Mouse (Mus musculus): ENCODE measurements around the gene Hectd1.

Gene Hectd1

DNA sequence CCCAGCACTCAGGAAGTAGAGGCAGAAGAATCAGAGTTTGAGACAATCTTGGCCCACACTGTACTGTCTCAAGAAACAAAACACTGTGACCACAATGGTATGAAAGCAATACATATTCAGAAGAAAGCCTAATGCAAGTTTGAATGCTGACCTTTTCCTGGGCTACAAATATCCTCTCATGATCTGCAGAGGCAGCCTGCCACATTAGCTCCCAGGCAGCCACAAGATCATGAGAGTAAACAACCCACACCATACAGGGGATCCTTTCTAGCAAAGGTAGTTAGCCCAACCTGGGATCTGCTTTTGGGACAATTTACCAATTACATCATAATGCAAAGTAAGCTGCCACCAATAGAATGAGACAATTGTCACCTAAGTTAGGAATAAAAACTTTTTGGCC lies 18.8 kb downstream of the Hectd1 start:
- no peak for ATAC-seq (ENCODE audit: insufficient number of reproducible peaks, low FRiP score, low TSS enrichment)

DNA sequence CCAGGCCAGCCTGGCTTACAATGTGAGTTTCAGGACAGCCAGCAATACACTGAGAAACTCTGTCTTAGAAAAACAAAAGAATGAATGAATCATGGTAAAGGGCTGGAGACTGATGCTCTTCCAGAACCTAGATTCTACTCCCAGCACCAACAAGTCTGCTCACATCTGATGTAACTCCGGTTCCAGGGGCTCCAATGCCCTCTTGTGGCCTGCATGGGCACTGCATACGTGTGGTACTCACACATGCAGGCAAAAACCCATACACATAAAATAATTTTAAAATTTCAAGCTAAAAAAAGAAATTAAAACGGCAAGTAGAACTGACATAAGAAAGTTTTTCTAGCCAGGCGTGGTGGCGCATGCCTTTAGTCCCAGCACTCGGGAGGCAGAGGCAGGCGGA lies 44.5 kb downstream of the Hectd1 start:
- no peak for ATAC-seq (ENCODE audit: insufficient number of reproducible peaks, low FRiP score, low TSS enrichment)

DNA sequence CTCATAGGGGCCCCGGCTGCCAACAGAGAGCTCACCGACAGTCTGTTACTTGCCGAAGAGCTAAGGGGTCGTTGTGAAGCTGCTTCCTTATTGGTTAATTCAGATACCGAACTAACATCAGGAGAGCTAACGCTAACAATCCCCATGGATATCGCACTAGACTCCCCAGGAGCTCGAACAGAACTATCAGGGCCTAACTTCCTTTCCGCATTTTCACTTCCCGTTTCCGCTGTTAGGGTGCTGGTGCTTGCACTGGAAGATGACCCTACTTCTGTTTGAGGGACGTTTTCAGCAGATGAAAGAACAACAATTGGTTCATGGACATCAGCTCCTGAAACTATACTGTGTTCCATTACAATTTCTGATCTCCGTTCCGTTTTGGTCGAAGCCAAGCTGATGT lies 60.6 kb downstream of the Hectd1 start:
- no peak for ATAC-seq (ENCODE audit: insufficient number of reproducible peaks, low FRiP score, low TSS enrichment)

- no peak for ATAC-seq (ENCODE audit: insufficient number of reproducible peaks, low FRiP score, low TSS enrichment)
Observed at GRCm38 (mm10) chr12:51767454-51767853, 61.9 kb downstream of the Hectd1 start.

DNA sequence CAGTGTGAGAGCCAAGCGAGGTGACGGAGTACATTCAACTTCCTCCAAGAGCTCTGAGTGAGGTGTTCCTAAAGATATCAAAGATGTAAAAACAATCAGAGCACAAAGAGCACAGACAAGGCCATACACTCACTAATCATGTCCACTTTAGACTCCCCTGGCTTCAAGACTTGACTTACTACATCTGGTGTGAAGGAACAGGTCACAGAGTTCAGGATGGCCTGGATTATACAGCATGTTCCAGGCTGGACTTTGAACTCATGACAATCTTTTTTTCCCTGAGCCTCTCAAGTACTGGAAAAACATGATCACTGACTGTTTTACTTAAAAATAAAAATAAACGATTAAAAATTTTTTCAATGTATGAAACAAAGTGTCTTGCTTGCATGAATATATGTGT lies 70.0 kb downstream of the Hectd1 start:
- ATAC-seq (ENCODE audit: insufficient number of reproducible peaks, low FRiP score, low TSS enrichment): no peak

- no peak for ATAC-seq (ENCODE audit: insufficient number of reproducible peaks, low FRiP score, low TSS enrichment)
Observed at GRCm38 (mm10) chr12:51756599-51756961, 72.8 kb downstream of the Hectd1 start.

- ATAC-seq (ENCODE audit: insufficient number of reproducible peaks, low FRiP score, low TSS enrichment): no peak
Observed at GRCm38 (mm10) chr12:51755938-51756598, 73.3 kb downstream of the Hectd1 start.

GRCm38 (mm10) chr12:51747348-51747747 lies 82.0 kb downstream of the Hectd1 start:
- no peak for ATAC-seq (ENCODE audit: insufficient number of reproducible peaks, low FRiP score, low TSS enrichment)

GRCm38 (mm10) chr12:51744957-51745356 lies 84.4 kb downstream of the Hectd1 start:
- ATAC-seq (ENCODE audit: insufficient number of reproducible peaks, low FRiP score, low TSS enrichment): no peak

- no peak for ATAC-seq (ENCODE audit: insufficient number of reproducible peaks, low FRiP score, low TSS enrichment)
Observed at GRCm38 (mm10) chr12:51741690-51742089, 87.6 kb downstream of the Hectd1 start.

- ATAC-seq (ENCODE audit: insufficient number of reproducible peaks, low FRiP score, low TSS enrichment): no peak
Observed at GRCm38 (mm10) chr12:51736807-51737206, 92.5 kb downstream of the Hectd1 start.

- no peak for ATAC-seq (ENCODE audit: insufficient number of reproducible peaks, low FRiP score, low TSS enrichment)
Observed at GRCm38 (mm10) chr12:51736381-51736780, 93.0 kb downstream of the Hectd1 start.

DNA sequence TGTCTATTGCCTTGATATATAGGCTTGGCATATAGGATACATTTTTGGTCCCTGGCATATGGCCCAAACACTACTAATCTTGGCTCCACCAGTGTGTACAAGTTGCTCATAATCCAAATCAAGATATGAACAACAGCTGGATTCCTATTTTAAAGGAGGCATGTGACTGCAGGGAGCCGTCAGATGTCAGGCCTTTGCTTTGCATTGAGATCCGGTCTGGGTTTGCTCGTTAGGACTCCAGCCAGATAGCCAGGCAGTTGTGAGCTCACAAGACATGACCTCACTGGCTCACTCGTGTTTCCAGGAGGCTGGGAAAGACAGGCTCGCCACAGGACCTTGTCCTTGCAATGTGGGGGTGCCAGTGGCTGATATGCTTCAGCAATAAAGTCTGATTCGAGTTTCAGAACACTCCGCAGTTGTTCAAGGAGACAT lies 93.5 kb downstream of the Hectd1 start:
- no peak for ATAC-seq (ENCODE audit: insufficient number of reproducible peaks, low FRiP score, low TSS enrichment)

- no peak for ATAC-seq (ENCODE audit: insufficient number of reproducible peaks, low FRiP score, low TSS enrichment)
Observed at GRCm38 (mm10) chr12:51734605-51735211, 94.6 kb downstream of the Hectd1 start.

- ATAC-seq (ENCODE audit: insufficient number of reproducible peaks, low FRiP score, low TSS enrichment): no peak
Observed at GRCm38 (mm10) chr12:51729827-51730226, 99.5 kb downstream of the Hectd1 start.

DNA sequence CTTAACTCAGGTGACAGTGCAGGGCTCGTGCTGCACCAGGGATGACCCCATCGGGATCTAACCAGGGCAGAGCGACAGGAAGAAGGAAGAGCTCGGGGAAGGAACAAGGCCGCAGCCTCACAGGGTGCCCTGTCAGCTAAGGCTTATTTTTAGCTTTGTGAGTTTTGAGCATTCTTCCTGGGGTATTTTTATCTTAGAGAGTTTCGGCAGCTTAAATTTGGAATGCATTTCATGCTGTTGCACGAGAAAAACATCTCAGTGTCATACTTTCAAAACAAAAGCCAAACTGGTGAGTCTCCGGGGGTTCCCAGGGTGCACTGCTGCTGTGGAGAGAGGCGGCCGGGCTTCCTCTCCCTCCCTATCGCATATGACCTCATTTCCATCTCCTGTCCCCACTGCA lies 100.3 kb downstream of the Hectd1 start:
- ATAC-seq (ENCODE audit: insufficient number of reproducible peaks, low FRiP score, low TSS enrichment): peak; percentile 31; the same call in 1 of the 2 replicates

DNA sequence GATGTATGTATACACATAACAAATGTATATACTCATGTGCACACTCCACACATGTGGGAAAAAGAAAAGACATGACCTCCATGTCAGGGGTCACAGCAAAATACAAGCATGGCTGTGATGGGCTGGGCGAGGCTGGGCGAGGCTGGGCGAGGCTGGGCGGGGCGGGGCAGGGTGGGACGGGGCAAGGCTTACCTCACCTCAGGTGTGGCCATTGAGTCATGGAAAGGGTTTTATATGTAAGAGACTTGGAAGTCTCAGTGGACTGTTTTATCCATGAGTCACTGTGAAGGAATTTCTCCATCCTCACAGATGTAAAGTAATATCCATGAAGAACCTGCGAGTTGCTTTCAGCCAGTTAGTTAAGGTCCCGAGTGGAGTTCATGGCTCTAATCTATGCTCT lies 107.5 kb downstream of the Hectd1 start:
- ATAC-seq (ENCODE audit: insufficient number of reproducible peaks, low FRiP score, low TSS enrichment): no peak

GRCm38 (mm10) chr12:51718617-51719016 lies 110.7 kb downstream of the Hectd1 start:
- ATAC-seq (ENCODE audit: insufficient number of reproducible peaks, low FRiP score, low TSS enrichment): no peak

DNA sequence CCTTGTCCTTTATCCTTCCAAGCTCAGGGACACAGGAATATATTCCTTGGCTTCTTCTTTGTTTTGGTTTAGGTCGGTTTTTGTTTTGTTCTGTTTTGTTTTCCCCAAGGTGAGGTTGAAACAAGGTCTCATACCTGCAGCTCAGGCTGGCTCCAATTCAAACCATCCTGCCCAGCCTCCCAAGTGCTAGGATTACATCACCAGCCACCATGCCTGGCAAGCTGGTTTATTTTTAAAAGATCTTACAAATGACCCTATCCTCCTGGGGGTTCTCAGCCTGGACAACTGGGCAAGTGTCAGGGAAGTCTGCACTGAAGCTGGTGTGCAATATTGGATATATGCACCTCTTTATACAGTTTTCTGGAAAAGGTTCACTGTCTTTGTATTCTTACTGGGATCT lies 116.7 kb downstream of the Hectd1 start:
- peak; percentile 68; the same call in 1 of the 2 replicates for ATAC-seq (ENCODE audit: insufficient number of reproducible peaks, low FRiP score, low TSS enrichment)

GRCm38 (mm10) chr12:51710154-51710553 lies 119.2 kb downstream of the Hectd1 start:
- ATAC-seq (ENCODE audit: insufficient number of reproducible peaks, low FRiP score, low TSS enrichment): no peak

- no peak for ATAC-seq (ENCODE audit: insufficient number of reproducible peaks, low FRiP score, low TSS enrichment)
Observed at GRCm38 (mm10) chr12:51709741-51710140, 119.6 kb downstream of the Hectd1 start.

Measured in cerebellum, adult (tissue).